ENCODE assay signal across 9 mouse cellular contexts in the genomic region with DNA sequence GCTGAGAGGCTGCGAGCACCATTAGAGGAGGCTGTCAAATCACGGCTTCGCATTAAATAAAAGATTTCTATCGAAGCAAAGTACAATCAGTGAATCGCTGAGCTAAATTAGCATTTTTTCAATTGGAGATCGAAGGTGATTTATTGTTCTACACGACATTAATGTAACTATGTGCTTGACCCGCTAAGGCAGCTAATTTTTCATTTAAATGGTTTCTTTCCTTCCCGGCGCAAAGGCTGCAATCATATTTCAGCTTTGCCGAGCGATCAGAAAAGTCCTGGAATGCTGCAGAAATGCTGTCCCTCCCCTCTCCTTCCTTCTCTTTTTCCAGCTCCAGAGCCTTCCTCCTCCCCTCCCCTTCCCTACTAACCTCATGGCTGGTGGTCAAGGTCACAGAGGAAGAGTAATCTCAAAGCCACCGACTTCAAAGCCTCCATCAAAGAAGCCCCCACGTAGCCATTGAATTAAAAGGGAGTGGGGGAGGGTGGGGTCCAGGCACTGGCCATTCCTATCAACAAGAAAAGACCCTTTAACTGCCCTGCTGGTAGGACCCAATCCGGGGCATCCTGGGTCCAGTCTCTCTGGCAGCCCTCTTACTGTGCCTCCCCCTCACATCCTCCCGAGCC.
DNase-seq lines count a peak whose midpoint lies in the region; ATAC-seq and TF ChIP-seq lines count a peak whose summit lies in the region.
"Had no signal": no experiment of that assay in that cellular context is flagged by ENCODE, and none has a peak within 500 bp of the region (broad histone marks: within the 10 kb centered on the region; RNA-seq: fewer than 3 reads in every experiment).

No protein-coding gene starts in this region.

- peak overlapping the region; percentile 83 for H3K4me2 ChIP-seq in heart, postnatal 0 days (ENCODE audit: low read depth, low read length)
- H3K4me2 ChIP-seq in liver, embryonic 12.5 days, result peak overlapping the region; percentile 53

- no peak for TF ChIP-seq POLR2A in thymus, adult 2 months (IDR thresholded peaks at IDR 0.05; ENCODE audit: control insufficient read depth, extremely low read depth, insufficient read depth, low read length, poor library complexity)

- peak overlapping the region; percentile 52; the same call in 1 of the 2 replicates for H3K9ac ChIP-seq in heart, postnatal 0 days (replicated peaks; ENCODE audit: low read depth, low read length)
- no peak overlapping the region for H3K9ac ChIP-seq in liver, embryonic 12.5 days

- no peak for TF ChIP-seq CTCF in heart, postnatal 0 days (IDR thresholded peaks at IDR 0.05; ENCODE audit: low read depth)
- TF ChIP-seq CTCF in thymus, adult 2 months (IDR thresholded peaks at IDR 0.05; ENCODE audit: borderline replicate concordance, control insufficient read depth, extremely low read depth, insufficient read depth, low read length, poor library complexity), result no peak

- TF ChIP-seq EP300 in heart, postnatal 0 days (IDR thresholded peaks at IDR 0.05; ENCODE audit: low read depth), result no peak

- H3K4me1 ChIP-seq in heart, postnatal 0 days (ENCODE audit: control insufficient read depth, insufficient read depth), result 0 out of 2 replicates have a peak, but pooled peaks cover 9% of the 10 kb centered on the region
- no peaks in the 10 kb centered on the region for H3K4me1 ChIP-seq in liver, embryonic 12.5 days
- H3K4me1 ChIP-seq in thymus, adult 2 months (replicated peaks; ENCODE audit: control insufficient read depth, insufficient read depth, low read length), result no peaks in the 10 kb centered on the region
- H3K4me1 ChIP-seq: megakaryocyte, embryonic 14.5 days had no signal

- peak; percentile 7 to 19 for DNase-seq in left cerebral cortex, postnatal 14 days (ENCODE audit: low spot score in 2 of 2)
- no peak for DNase-seq in left cerebral cortex, adult 9 months (ENCODE audit: low spot score in 2 of 2)
- DNase-seq in embryo, embryonic 11.5 days (ENCODE audit: low read depth, low spot score), result peak; percentile 58
- peak; percentile 14 for DNase-seq in heart, postnatal 0 days (ENCODE audit: low spot score)
- DNase-seq in right cerebral cortex, postnatal 25 days, result peak; percentile 9
- no peak for DNase-seq in thymus, adult 2 months
- DNase-seq in cerebellum, adult 8-10 months, result no peak

- intact Hi-C loops in left cerebral cortex, postnatal 14 days (cut with DNase I), result loop anchor here (5.0 kb wide), 2 partner anchors 149 to 216 kb away; no protein-coding TSS in a partner anchor

- peak overlapping the region; percentile 64 for H3K27ac ChIP-seq in heart, postnatal 0 days (ENCODE audit: low read depth)
- no peak overlapping the region for H3K27ac ChIP-seq in liver, embryonic 12.5 days
- H3K27ac ChIP-seq in thymus, adult 2 months (ENCODE audit: control insufficient read depth, insufficient read depth, low read length), result no peak overlapping the region

- ATAC-seq in heart, postnatal 0 days (ENCODE audit: insufficient read depth, low read depth), result peak; percentile 30; the same call in 1 of the 2 replicates
- no peak for ATAC-seq in liver, embryonic 12.5 days

- H3K36me3 ChIP-seq in heart, postnatal 0 days (replicated peaks; ENCODE audit: control insufficient read depth, insufficient read depth, low read length), result no peaks in the 10 kb centered on the region
- no peaks in the 10 kb centered on the region for H3K36me3 ChIP-seq in liver, embryonic 12.5 days
- H3K36me3 ChIP-seq in thymus, adult 2 months (ENCODE audit: control insufficient read depth, insufficient read depth, low read length), result no peaks in the 10 kb centered on the region

- H3K27me3 ChIP-seq in heart, postnatal 0 days (ENCODE audit: control insufficient read depth, insufficient read depth, low read length), result no peaks in the 10 kb centered on the region
- H3K27me3 ChIP-seq in liver, embryonic 12.5 days (replicated peaks), result peaks cover 17% of the 10 kb centered on the region; the same call in 1 of the 2 replicates
- no peaks in the 10 kb centered on the region for H3K27me3 ChIP-seq in thymus, adult 2 months (ENCODE audit: control insufficient read depth, insufficient read depth, low read length)

- 2% methylated on average over 16 of the region's 16 CpGs for WGBS in heart, postnatal 0 days
- 7% methylated on average over 16 of the region's 16 CpGs for WGBS in liver, embryonic 12.5 days (ENCODE audit: insufficient replicate concordance)
- WGBS in thymus, adult 2 months, result 12% methylated on average over 16 of the region's 16 CpGs

- H3K4me3 ChIP-seq in heart, postnatal 0 days (ENCODE audit: low read depth, low read length), result peak overlapping the region; percentile 49
- peak overlapping the region; percentile 25; the same call in 1 of the 2 replicates for H3K4me3 ChIP-seq in liver, embryonic 12.5 days
- no peak overlapping the region for H3K4me3 ChIP-seq in thymus, adult 2 months (ENCODE audit: control insufficient read depth, insufficient read depth, low read length)
- H3K4me3 ChIP-seq: megakaryocyte, embryonic 14.5 days had no signal

- no peaks in the 10 kb centered on the region for H3K9me3 ChIP-seq in heart, postnatal 0 days (replicated peaks; ENCODE audit: control insufficient read depth, low read length)
- no peaks in the 10 kb centered on the region for H3K9me3 ChIP-seq in liver, embryonic 12.5 days (replicated peaks)
- H3K9me3 ChIP-seq: megakaryocyte, embryonic 14.5 days had no signal

Comparison
In these comparisons a context has a peak if more than half of its experiments do, and no peak if none do; other contexts are left out.
1. DNase-seq: peak in left cerebral cortex, postnatal 14 days (2 of 2), embryo, embryonic 11.5 days (single experiment), heart, postnatal 0 days (single experiment) and right cerebral cortex, postnatal 25 days (single experiment); none in left cerebral cortex, adult 9 months (0 of 2), thymus, adult 2 months (single experiment) and cerebellum, adult 8-10 months (single experiment).